Mouse (Mus musculus): ENCODE data around the gene Sgk2.

Gene Sgk2

DNA sequence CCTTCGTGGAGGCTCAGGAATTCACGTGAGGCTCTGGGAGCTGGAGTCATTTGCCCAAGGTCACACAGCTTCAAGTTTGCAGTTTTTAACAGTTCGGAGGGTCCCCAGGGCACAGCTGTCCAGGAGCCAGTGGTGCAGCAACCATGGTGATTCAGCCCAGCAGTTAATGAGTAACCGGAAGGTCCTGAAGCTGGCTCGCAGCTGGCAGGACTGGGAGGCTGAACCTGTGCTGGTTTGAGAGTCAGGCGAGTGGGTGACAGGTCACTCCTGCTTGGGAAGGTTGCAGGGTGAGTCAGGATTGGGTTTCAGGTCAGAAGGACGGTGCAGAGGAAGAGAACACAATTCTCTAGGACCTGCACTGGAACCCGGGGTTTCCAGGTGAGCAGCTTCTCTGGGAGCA, at the start of gene Sgk2:
TSS of gene Sgk2 (plus strand) at position 113 of the 400 bp plus-strand sequence.
- in situ Hi-C loops (cut with MboI, MseI), result no loop called here

DNA sequence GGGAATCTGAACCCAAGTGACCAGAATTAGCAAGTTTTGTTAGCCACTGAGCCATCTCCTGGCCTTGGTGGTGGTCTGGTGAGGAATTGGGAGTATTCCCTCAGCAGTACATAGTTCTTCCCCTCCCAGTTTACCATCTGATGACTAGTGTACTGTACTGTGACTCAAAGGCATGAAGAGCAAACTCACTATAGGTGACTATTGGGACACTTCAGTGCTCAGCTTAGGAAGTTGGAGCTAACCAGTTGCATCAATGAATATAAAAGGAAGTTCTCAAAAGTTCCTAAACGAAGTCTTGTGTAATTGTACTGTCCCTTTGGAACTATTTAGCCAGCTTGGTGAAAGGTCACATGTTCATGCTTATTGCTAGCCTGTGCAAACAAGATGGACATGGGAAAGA, 47.6 kb upstream of the Sgk2 start:
- in situ Hi-C loops (cut with MboI, MseI), result no loop called here

DNA sequence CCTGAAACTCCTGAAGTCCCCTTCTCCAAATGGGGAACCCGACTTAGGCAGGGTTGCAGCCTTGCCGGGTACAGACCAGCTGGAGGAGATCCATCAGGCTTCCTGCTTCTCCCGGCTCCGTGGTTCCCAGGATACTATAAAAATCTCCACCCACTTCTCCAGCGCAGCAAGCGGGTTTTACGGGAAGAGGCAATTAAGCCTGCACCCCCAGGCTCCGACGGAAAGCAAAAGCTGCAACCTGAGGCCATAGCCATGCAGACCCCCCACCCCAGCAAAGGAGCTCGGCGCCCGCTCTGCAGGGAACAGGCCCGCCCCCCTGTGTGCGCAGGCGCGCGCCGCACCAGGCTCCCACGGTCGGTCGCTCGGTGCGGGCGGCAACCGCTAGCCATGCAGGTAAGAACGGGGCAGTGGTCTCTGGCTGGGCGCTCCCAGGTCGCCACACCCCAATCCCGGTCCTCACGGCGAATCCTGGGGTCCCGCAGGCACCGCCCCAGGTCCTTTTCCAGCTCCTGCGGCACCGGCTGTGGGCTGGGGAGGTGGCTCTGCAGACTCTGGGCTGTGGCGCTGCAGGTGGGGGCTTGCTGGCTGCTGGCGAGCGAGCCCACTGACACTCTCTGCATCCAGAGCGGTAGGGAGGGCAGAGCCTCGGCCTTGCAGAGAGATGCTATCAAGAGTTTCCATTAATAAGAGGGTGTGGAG, 43.8 kb upstream of the Sgk2 start, which contains the start of gene L3mbtl1:
TSS of gene L3mbtl1 (plus strand) at position 325 of the 699 bp plus-strand sequence.
- in situ Hi-C loops (cut with MboI, MseI), result no loop called here

DNA sequence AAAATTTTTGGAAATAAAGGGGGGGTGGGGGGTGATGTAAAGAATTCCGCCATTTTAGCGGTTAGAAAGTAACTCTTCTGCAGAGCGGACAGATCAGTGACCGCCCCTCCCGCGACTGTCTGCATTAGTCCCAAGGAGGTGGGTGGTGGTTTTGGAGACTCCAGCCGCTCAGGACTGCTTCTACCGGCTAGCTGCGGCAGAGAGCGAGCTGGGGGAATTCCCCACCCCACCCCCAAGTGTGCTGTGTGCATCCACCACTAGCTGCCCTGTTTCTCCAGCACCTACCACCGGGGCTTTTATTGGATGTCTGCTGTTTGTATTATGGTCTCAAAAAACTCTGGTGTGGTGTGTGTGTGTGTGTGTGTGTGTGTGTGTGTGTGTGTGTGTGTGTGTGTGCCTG, 43.2 kb upstream of the Sgk2 start:
- in situ Hi-C loops (cut with MboI, MseI), result no loop called here

DNA sequence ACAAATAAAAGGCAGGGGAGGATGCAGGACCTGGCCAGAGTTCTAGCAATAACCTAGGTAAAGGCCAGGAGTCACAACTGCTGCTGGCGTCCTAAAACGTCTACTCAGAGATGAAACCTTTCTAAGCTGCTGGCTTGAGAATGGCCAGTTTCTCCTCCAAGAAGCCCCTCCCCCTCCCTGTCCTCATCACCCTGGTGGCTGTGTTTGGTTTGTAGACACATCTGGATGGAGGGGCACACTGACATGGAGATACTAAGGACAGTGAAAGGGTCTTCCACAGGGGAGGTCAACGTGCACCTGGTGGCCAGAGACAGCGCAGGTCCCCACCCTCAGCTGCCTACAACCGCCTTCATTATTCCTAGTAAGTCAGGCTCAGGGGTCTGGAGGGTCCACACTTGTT, 40.2 kb upstream of the Sgk2 start:
- in situ Hi-C loops (cut with MboI, MseI), result no loop called here

DNA sequence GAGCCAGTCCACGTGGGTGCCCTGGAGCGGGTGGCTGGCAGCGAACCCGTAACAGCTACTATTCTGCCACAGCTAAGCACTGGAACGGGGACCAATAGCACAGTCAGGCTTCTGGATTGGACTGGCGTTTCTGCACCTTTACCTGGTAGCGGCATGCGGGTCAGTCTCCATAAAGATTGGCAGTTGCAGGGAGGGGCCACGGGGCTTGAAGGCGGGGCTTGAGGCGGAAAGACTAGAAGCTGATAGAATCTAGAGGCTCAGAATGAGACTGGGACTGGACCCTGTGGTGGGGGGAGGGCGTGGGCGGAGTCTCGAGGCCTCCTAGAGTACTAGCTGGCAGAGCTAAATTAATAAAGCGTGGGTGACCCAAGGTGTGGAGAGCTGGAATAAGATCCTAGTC, 39.4 kb upstream of the Sgk2 start:
- in situ Hi-C loops (cut with MboI, MseI), result no loop called here

DNA sequence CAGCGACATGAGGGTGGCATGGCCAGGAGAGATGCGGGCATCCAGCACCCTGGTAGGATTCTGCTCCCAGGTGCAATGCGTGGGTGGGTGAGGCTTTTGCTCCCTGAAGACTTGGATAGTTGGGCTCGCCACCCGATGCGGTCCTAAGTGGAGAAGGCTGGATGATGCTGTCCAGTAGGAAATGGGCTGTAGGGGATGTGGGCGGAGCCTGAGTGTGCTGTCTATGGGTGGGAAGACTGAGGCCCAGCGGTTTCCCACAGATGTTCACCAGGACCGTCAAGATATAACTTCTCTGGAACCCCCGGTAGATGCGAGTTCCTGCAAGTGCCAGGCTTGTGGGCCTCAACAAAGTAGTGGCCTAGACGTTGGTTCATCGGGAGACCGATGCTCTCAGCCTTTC, 38.9 kb upstream of the Sgk2 start:
- in situ Hi-C loops (cut with MboI, MseI), result no loop called here

DNA sequence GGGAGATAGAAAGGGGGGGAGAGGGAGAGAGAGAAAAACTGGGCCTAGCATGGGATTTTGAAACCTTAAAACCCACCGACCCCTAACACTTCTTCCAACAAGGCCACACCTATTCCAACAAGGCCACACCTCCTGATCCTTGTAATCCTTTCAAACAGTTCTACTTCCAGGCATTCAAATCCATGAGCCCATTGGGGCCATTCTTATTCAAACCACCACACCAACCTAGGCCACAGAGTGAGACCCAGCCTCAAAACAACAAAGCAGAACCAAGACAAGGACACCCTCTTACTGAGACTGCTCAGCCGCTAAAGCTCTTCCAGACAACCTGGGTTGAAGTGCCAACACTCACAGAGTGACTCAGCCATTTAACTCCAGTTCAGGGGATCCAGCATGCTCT, 36.4 kb upstream of the Sgk2 start:
- in situ Hi-C loops (cut with MboI, MseI), result no loop called here

DNA sequence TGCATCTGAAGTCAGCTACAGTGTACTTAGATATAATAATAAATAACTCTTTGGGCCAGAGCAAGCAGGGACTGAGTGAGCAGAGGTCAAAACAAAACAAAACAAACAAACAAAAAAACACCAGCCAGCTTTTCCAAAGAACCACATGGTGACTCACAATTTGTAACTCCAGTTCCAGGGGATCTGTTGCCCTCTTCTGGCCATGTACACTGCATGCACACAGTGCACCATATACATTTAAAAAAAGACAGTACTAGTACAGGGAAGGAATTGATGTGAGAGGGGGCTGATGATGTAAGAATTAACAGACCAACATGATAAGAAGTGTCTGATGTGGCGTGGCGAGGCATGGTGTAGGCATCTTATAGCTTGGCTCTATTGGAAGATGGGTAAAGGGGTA, 30.3 kb upstream of the Sgk2 start:
- in situ Hi-C loops (cut with MboI, MseI), result no loop called here

DNA sequence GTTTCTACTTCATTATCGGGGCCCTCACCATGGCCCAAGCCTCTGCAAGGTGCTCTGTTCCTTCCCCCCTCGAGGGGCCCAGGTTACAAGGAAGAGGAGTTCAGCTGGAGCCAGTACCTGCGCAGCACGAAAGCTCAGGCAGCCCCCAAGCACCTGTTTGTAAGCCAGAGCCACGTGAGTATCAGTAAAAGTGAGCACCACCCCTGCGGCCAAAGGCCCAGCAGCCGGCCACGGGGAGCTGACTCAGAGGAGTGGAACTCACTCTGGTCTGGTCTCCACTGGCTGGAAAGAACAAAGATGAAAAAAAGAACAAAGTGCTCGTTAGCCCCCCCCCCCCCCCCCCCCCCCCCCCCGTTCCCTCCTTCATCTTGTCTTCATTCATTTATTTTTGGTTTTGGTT, 25.8 kb upstream of the Sgk2 start:
- in situ Hi-C loops (cut with MboI, MseI), result no loop called here

DNA sequence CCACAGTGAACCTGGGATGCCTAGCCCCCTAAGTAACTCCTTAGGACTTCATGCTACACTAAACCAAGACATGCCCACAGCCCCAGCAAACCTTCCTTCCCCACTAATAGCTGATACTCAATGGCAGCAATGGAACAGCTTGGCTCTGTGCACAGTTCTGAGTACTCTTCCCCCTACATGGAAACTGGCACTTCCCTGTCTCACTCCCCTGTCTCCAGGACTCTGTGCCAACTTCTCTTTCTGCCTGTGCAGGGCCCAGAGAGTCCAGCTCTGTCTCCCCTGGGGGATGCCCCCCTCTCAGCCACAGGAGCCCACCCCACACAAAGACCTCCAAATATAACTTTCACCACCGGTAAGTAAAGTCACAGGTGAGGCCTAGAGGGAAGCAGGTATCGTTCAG, 20.4 kb upstream of the Sgk2 start:
- in situ Hi-C loops (cut with MboI, MseI), result no loop called here

DNA sequence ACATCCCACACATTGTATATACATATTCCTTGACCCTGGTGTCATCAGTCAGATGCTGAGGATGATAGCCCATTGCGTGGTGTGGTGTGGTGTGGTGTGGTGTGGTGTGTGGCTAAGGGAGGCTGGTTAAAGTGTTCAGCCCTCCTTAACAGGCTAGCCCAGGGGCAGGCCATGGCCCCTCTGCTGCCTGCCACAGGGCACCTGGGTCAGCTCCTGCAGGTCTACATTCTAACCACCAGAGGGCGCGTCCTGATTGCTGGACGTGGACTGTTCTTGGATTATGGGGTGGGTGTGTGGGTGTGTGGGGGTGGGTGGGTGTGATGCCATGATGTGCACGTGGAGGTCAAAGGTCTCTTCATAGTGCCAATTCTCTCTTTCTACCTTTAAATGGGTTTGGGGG, 18.8 kb upstream of the Sgk2 start:
- in situ Hi-C loops (cut with MboI, MseI), result no loop called here

DNA sequence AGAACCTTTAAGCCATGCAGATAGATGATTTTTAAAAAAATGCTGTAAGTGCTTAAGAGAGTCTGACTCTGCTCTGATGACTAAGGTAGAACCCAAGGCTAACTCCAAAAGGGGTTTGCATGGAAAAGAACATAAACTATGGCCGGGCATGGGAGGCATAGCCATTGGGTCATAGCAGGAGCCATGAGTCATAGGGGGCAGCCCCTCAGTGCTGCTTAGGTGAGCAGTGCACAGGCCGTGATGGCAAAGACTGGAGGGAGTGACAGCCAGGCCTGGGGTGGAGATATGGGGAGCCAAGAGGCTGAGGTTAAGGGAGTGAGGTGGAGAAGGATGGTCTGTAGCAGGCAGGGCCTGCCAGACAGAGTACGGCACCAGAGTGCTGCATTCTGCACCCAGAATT, 18.0 kb upstream of the Sgk2 start:
- in situ Hi-C loops (cut with MboI, MseI), result no loop called here

DNA sequence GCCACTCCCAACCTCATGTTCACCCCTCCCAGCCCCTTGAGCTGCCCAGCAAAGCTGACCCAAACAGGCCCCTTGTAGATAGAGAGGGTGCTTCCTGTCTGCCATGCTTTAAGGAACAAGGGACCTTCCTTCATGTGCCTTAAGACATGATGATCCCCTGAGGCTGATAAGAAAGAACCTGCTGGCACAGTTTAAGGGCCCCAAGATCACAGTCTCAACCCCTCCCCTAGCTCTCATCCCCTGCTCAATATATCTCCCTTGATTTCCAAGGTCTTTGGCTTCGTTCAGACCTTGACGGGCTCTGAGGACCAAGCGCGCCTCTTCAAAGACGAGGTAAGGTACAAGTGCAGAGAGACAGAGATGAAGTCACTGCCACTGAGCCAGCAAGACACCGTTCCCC, 16.2 kb upstream of the Sgk2 start:
- in situ Hi-C loops (cut with MboI, MseI), result no loop called here

DNA sequence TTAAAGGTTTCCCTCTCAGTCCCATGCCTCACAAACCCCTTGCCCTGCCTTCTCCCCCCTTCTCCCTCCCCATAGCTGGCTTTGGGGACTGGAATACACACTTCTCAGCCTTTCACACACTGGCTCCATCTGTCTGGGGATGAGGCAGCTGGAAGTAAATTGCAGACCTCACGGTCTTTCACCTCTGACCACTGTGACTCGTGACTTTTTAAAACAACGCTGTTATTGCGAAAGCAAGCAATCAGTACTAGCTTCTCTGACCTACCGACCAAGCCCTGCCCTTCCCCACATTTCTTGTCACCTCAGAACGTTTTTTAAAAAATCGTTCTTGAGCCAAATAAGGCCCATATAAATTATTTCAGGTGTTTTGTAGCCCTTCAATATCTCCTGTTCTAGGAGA, 14.4 kb upstream of the Sgk2 start:
- in situ Hi-C loops (cut with MboI, MseI), result no loop called here

DNA sequence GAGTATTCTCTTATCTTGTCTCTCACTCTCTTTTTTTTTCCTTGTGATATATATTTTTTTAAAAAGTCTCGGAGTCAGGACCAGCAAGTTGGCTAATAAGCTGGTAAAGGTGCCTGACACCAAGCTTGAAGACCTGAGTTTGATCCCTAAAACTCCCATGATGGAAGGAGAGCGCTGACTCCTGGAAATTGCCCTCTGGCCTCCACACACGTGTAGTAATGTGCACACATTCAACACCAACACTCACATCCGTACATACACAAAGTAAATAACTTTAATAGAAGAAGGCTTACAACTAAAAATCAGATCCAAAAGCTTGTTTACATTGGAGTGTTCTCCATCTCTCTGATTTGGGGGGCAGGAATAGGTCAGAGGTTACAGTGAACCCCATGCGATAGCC, 13.9 kb upstream of the Sgk2 start:
- in situ Hi-C loops (cut with MboI, MseI), result no loop called here

DNA sequence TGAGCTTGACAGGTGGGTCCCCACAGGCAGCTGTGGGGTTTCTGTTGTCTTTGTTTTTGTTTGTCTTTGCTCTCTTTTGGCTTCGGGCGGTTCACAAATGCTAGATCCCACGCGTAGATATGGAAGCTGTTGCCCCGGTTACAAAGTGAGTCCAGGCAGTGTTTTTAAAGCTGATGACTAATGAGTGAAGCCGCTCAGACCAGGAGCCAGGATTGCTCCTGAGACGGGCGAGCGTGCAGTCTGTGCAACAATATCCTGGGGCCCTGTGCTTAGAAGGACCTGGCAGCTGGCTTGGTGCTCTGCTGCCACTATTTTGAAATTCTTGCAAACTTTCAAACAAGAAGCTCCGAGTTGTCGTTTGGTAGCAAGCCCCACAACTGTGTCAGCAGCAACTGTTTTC, 13.5 kb upstream of the Sgk2 start:
- in situ Hi-C loops (cut with MboI, MseI), result no loop called here

DNA sequence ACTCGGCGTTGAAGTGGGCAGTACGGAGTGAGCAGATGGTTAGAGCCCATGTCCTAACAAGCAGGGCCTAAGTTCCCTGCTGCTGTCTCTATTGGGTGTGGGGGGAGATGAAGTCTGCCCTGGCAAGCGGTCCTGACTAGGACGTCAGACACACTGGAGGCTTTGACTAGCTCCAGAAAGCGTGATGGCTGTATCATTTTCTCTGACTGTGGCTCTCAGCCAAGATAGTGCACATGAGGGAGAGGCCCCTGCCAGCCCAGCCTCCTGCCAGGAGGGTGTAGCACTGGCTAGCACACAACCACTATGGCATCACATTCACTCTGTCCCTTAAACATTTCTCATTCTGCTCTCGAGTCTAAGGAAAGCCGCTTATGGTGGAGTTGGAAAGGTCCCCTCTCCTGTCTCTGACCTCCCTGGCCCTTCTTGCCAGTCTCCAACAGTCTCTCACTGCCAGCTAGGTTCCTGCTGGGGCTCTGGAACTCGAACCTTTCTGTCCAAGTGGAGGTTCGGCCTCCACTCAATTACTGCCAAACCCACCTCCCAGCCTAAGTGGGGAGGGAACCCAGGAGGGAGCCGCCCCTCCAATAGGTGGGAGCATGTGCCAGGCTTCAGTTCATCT, 11.9 kb upstream of the Sgk2 start:
- in situ Hi-C loops (cut with MboI, MseI), result no loop called here

DNA sequence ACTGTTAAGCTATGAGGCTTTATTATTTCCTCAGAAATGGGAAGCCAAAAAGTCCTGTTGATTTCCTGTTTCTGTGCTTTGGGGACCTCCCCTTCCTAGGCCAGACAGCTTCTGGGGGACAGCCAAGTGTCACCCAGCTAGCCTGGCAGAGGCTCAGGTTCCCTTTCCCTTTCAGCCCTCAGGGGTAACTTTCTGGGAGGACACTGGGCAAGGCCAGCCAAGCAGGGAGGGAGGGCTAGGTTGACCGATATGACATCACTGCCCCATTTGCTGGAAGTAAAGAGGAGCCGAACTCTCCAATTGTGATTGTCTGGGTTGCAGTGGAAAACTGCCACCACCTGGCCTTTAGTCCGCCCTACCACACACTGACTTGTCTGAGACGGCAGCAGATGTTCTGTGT, 11.1 kb upstream of the Sgk2 start:
- in situ Hi-C loops (cut with MboI, MseI), result no loop called here

DNA sequence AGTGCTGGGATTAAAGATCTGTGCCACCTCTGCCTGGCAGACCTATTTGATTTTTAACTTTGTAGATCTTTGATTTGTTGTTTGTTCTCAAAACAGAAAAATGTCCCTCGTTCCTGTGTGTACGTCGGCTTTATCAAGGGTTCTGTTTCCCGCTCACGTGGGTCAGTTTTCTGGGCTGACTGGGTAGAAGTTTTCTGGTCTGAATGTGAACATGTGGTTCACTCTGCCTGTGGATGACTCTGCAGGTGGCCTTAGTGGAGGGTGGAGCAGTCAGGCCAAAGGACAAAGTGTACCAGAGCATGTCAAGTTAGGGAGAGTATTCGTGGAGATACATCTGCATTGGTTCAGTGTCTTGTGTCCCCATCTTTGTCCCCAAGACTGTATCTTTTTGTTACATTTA, 2.7 kb upstream of the Sgk2 start:
- in situ Hi-C loops (cut with MboI, MseI), result no loop called here

DNA sequence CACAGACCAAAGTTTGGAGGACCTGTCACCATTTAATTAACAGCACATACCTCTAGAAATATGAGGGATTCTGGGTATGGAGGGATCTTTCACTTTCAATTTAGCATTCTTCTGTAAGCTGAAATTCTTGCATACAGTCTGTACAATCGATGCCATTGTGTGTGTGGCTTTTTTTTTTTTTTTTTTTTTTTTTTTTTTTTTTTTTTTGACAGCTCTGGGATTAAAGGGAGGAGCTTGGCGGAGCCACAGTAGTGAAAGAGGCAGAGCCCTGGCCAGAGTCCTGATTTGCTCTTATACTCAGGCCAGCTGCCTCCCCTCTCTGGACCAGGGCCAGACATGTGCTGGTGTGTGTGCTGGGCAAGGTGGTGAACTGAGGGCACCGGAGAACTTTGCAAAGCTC, 1.2 kb upstream of the Sgk2 start:
- in situ Hi-C loops (cut with MboI, MseI), result no loop called here

DNA sequence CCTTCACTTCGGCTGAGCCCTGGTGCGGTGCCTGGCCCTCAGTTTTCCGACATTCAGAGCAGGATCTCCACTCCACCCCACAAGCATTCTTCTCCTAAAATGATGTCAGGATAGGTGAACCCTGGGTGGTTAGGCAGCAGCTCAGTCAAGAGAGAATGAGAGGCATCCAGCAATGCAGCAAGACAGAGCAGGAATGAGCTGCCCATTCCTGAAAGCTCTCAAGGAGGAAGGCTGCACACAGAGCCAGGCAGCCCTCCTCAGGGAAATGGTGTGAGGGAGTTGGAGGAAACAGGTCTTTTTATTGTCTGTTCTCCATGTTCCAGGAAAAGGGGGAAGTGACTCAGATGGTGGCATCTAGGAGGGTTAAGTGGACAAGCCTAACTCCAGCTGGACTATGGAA, 366 bp upstream of the Sgk2 start:
- in situ Hi-C loops (cut with MboI, MseI), result no loop called here

DNA sequence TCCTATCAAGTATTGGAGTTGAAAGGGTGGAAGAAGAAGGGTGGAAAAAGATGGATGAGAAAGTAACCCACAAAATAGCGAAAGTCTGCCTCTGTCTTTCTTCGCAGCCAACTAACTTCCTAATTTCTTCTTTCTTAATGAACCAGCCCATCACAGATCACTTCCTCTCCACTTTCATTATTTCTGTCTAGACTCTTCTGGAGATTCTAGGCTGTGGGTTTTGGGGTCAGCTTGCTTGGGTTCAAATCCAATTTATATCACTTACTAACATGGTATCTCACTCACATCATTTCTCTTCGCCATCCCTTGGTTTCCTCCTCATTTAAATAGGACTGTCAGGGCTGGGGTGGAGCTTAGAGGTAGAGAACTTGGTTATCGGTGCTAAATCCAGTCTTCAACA, 1.1 kb downstream of the Sgk2 start:
- in situ Hi-C loops (cut with MboI, MseI), result no loop called here
